Mouse (Mus musculus) embryonic facial prominence, embryonic 15.5 days (tissue): ENCODE results near the gene Sspo. TPM values are rescaled to one million over a fixed set of nuclear protein-coding genes. Genes with fewer than 3 reads are reported as not detected.
"Not testable (repeated sequence)": the region's sequence is repeated elsewhere in the genome, so short reads cannot be mapped to it uniquely, and the experiment has no call there.

Experiments used
- ATAC-seq: fragments of 200-750 bp; cut with Nextera tagmentation; 2 replicates; pipeline ENCODE4 v1.8.0; 2017; ENCODE audit warnings: low read depth, moderate TSS enrichment; ENCODE audit not compliant: insufficient number of reproducible peaks, low FRiP score, low TSS enrichment
- H3K27ac ChIP-seq: fragments of 300-500 bp; sonication (generic); replicated peaks from 2 replicates; pipeline ENCODE4 v1.5.1; 2015; ENCODE audit warnings: mild to moderate bottlenecking, inconsistent platforms
- H3K27me3 ChIP-seq: fragments of 300-500 bp; sonication (generic); 2 replicates; pipeline ENCODE4 v1.6.1; 2015; ENCODE audit warnings: inconsistent platforms
- H3K36me3 ChIP-seq: fragments of 300-500 bp; sonication (generic); 2 replicates; pipeline ENCODE4 v1.6.1; 2015; ENCODE audit warnings: mild to moderate bottlenecking, inconsistent platforms
- H3K4me1 ChIP-seq: fragments of 300-500 bp; sonication (generic); 2 replicates; pipeline ENCODE4 v1.6.1; 2015; ENCODE audit warnings: inconsistent platforms
- H3K4me2 ChIP-seq: fragments of 300-500 bp; sonication (generic); replicated peaks from 2 replicates; pipeline ENCODE4 v1.6.1; 2015; ENCODE audit warnings: mild to moderate bottlenecking, inconsistent platforms
- H3K4me3 ChIP-seq: fragments of 300-500 bp; sonication (generic); replicated peaks from 2 replicates; pipeline ENCODE4 v1.5.1; 2015; ENCODE audit warnings: mild to moderate bottlenecking, inconsistent platforms
- H3K9ac ChIP-seq: fragments of 300-500 bp; sonication (generic); 2 replicates; pipeline ENCODE4 v1.6.1; 2015; ENCODE audit warnings: inconsistent platforms
- H3K9me3 ChIP-seq: fragments of 300-500 bp; sonication (generic); replicated peaks from 2 replicates; pipeline ENCODE4 v1.6.1; 2016; ENCODE audit warnings: inconsistent platforms
- WGBS: fragments of 180-500 bp; shearing (Covaris S2); methylation state at CpG from one replicate; pipeline ENCODE4 v1.1.7; 2015; 5-methylcytosine and 5-hydroxymethylcytosine counted together
- polyA plus RNA-seq: library from polyadenylated mRNA; unstranded; fragments of >200 nt; fragmentation: Nextera tagmentation; extraction: Ambion mirVana; gene quantifications from 2 replicates; pipeline ENCODE4 v1.2.1, GENCODE M21; 2015

Sspo gene
- polyA plus RNA-seq, 1 experiment from 2014 or later = 0.25 TPM

GRCm38 (mm10) chr6:48491361-48491760 lies 43.3 kb downstream of the Sspo start:
- no peak overlapping the region for H3K4me3 ChIP-seq
- no peak overlapping the region for H3K4me2 ChIP-seq
- 64% methylated on average over 9 of the region's 9 CpGs for WGBS
- peaks cover 15% of the 10 kb centered on the region for H3K4me1 ChIP-seq
- no peaks in the 10 kb centered on the region for H3K9me3 ChIP-seq
- H3K9ac ChIP-seq = no peak overlapping the region
- H3K36me3 ChIP-seq = no peaks in the 10 kb centered on the region
- no peak overlapping the region for H3K27ac ChIP-seq
- ATAC-seq = no peak
- H3K27me3 ChIP-seq = no peaks in the 10 kb centered on the region

- Histone ChIP-seq H3K27me3 (no peaks in the 10 kb centered on the region), H3K36me3 (no peaks in the 10 kb centered on the region), H3K9ac (no peak overlapping the region), H3K27ac (no peak overlapping the region), H3K4me3 (no peak overlapping the region), H3K9me3 (no peaks in the 10 kb centered on the region), H3K4me2 (no peak overlapping the region), H3K4me1 (peaks cover 7% of the 10 kb centered on the region)
- 25% methylated on average over 8 of the region's 8 CpGs for WGBS
- no peak for ATAC-seq
These were observed 45.2 kb downstream of the Sspo start for GRCm38 (mm10) chr6:48493136-48493730.

GRCm38 (mm10) chr6:48497521-48497920 lies 49.5 kb downstream of the Sspo start:
- Histone ChIP-seq H3K27me3 (no peaks in the 10 kb centered on the region), H3K4me2 (no peak overlapping the region), H3K4me1 (no peaks in the 10 kb centered on the region), H3K36me3 (no peaks in the 10 kb centered on the region), H3K9me3 (no peaks in the 10 kb centered on the region), H3K4me3 (no peak overlapping the region), H3K9ac (no peak overlapping the region), H3K27ac (no peak overlapping the region)
- WGBS = 89% methylated on average over 4 of the region's 4 CpGs
- no peak for ATAC-seq

GRCm38 (mm10) chr6:48503847-48504240 lies 55.8 kb downstream of the Sspo start:
- Histone ChIP-seq H3K9ac (no peak overlapping the region), H3K9me3 (no peaks in the 10 kb centered on the region), H3K4me3 (peak overlapping the region; percentile 79), H3K36me3 (peaks cover 3% of the 10 kb centered on the region; the same call in 1 of the 2 replicates), H3K27me3 (no peaks in the 10 kb centered on the region), H3K4me2 (peak overlapping the region; percentile 80; the same call in 1 of the 2 replicates), H3K4me1 (peaks cover 9% of the 10 kb centered on the region; the same call in 1 of the 2 replicates), H3K27ac (no peak overlapping the region)
- ATAC-seq = peak; percentile 40; the same call in 1 of the 2 replicates
- WGBS = 8% methylated on average over 2 of the region's 2 CpGs

GRCm38 (mm10) chr6:48504241-48504854 lies 56.3 kb downstream of the Sspo start:
- Histone ChIP-seq H3K4me2 (peak overlapping the region; percentile 80), H3K27ac (peak overlapping the region; percentile 88), H3K36me3 (peaks cover 7% of the 10 kb centered on the region; the same call in 1 of the 2 replicates), H3K4me3 (peak overlapping the region; percentile 79), H3K9me3 (no peaks in the 10 kb centered on the region), H3K4me1 (peaks cover 12% of the 10 kb centered on the region; the same call in 1 of the 2 replicates), H3K9ac (peak overlapping the region; percentile 64), H3K27me3 (no peaks in the 10 kb centered on the region)
- WGBS = under 1% methylated on average over 26 of the region's 26 CpGs
- peak; percentile 93 for ATAC-seq

GRCm38 (mm10) chr6:48508087-48508486 lies 60.1 kb downstream of the Sspo start:
- Histone ChIP-seq H3K9ac (no peak overlapping the region), H3K27me3 (no peaks in the 10 kb centered on the region), H3K27ac (no peak overlapping the region), H3K4me1 (peaks cover 16% of the 10 kb centered on the region), H3K36me3 (peaks cover 31% of the 10 kb centered on the region), H3K4me2 (no peak overlapping the region), H3K4me3 (no peak overlapping the region), H3K9me3 (no peaks in the 10 kb centered on the region)
- 75% methylated on average over 4 of the region's 4 CpGs for WGBS
- ATAC-seq = no peak

- Histone ChIP-seq H3K27ac (no peak overlapping the region), H3K4me2 (no peak overlapping the region), H3K4me1 (peaks cover 10% of the 10 kb centered on the region), H3K9me3 (no peaks in the 10 kb centered on the region), H3K36me3 (peaks cover 39% of the 10 kb centered on the region), H3K27me3 (no peaks in the 10 kb centered on the region), H3K9ac (no peak overlapping the region), H3K4me3 (no peak overlapping the region)
- peak; percentile 79; the same call in 1 of the 2 replicates for ATAC-seq
- WGBS = 49% methylated on average over 4 of the region's 4 CpGs
These were observed 62.4 kb downstream of the Sspo start for GRCm38 (mm10) chr6:48510426-48510825.

GRCm38 (mm10) chr6:48511861-48512260 lies 63.8 kb downstream of the Sspo start:
- no peak for ATAC-seq
- WGBS = 83% methylated on average over 7 of the region's 7 CpGs
- no peak overlapping the region for H3K4me3 ChIP-seq

GRCm38 (mm10) chr6:48524882-48525281 lies 76.9 kb downstream of the Sspo start:
- 97% methylated on average over 16 of the region's 16 CpGs for WGBS
- H3K36me3 ChIP-seq = peaks cover 33% of the 10 kb centered on the region
- not testable (repeated sequence) for H3K9me3 ChIP-seq, H3K27ac ChIP-seq, H3K4me1 ChIP-seq, H3K4me2 ChIP-seq, H3K9ac ChIP-seq, ATAC-seq, H3K27me3 ChIP-seq, H3K4me3 ChIP-seq

More at GRCm38 (mm10) chr6:48511861-48512260, 63.8 kb downstream of the Sspo start:
- H3K9ac ChIP-seq = no peak overlapping the region
- H3K27ac ChIP-seq = no peak overlapping the region
- no peak overlapping the region for H3K4me2 ChIP-seq
- no peaks in the 10 kb centered on the region for H3K9me3 ChIP-seq
- peaks cover 54% of the 10 kb centered on the region for H3K36me3 ChIP-seq
- peaks cover 7% of the 10 kb centered on the region; the same call in 1 of the 2 replicates for H3K4me1 ChIP-seq
- no peaks in the 10 kb centered on the region for H3K27me3 ChIP-seq

GRCm38 (mm10) chr6:48527901-48528300 lies 79.9 kb downstream of the Sspo start:
- no peak for ATAC-seq
- Histone ChIP-seq H3K4me2 (no peak overlapping the region), H3K9ac (no peak overlapping the region), H3K4me1 (no peaks in the 10 kb centered on the region), H3K27me3 (no peaks in the 10 kb centered on the region), H3K27ac (no peak overlapping the region), H3K4me3 (no peak overlapping the region), H3K9me3 (no peaks in the 10 kb centered on the region), H3K36me3 (peaks cover 44% of the 10 kb centered on the region)
- WGBS = 85% methylated on average over 9 of the region's 9 CpGs

GRCm38 (mm10) chr6:48529261-48529660 lies 81.2 kb downstream of the Sspo start:
- H3K27me3 ChIP-seq = no peaks in the 10 kb centered on the region
- no peak overlapping the region for H3K27ac ChIP-seq
- no peak for ATAC-seq
- WGBS = 72% methylated on average over 14 of the region's 14 CpGs
- H3K4me3 ChIP-seq = no peak overlapping the region
- H3K4me2 ChIP-seq = no peak overlapping the region
- no peaks in the 10 kb centered on the region for H3K9me3 ChIP-seq
- H3K4me1 ChIP-seq = no peaks in the 10 kb centered on the region
- H3K36me3 ChIP-seq = peaks cover 44% of the 10 kb centered on the region
- H3K9ac ChIP-seq = no peak overlapping the region
